Mouse (Mus musculus): ENCODE data around the gene Slc2a9.

Gene Slc2a9

DNA sequence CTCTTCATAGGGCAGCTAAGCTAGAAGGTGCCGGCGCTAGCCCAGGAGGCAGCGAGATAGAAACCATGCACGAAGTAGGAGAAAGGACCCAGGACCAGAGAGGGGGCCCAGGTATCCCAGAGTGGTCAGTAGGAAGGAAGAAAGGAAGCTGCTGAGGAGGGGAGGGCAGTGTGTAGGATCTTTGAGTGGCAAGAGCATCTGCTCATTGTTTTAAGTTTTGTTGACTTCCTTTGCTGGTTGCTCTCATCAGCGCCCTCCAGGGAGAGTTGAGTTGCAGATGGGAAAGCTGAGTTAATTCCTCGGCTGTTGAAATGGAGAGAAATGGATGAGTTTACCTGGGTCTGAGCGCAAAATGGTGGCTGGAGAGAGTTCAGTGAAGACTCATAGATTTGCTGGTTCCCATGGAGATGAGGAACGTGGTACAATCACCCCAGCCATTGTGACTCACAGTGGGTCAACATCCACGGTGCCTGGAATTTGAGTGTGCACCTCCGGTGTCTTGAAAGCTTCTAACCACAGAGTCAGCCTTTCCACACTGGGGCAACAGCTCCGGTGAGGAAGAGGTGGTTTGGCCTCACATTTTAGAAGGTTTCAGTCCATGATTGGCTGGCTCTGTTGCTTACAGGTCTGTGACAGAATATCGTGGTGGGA, 201.1 kb downstream of the Slc2a9 start:
- ChIA-PET POLR2A (interaction anchor here in 1 of 4 experiments (1.2 kb wide), 3 partner anchors 16 to 65 kb away, joined by 3 to 4 read pairs (median 3); no protein-coding TSS in a partner anchor), CTCF (interaction anchor here in 3 of 4 experiments (0.7 to 1.4 kb wide), 5 partner anchors 9 to 330 kb away, joined by 3 to 5 read pairs (median 3); no protein-coding TSS in a partner anchor)
